Mouse (Mus musculus) embryonic facial prominence, embryonic 15.5 days (tissue): Measurements from ENCODE around the gene Capn8. TPM values are rescaled to one million over a fixed set of nuclear protein-coding genes. Genes with fewer than 3 reads are reported as not detected.

Source experiments
- ATAC-seq: fragments of 200-750 bp; cut with Nextera tagmentation; 2 replicates; pipeline ENCODE4 v1.8.0; 2017; ENCODE audit warnings: low read depth, moderate TSS enrichment; ENCODE audit not compliant: insufficient number of reproducible peaks, low FRiP score, low TSS enrichment
- H3K27ac ChIP-seq: fragments of 300-500 bp; sonication (generic); replicated peaks from 2 replicates; pipeline ENCODE4 v1.5.1; 2015; ENCODE audit warnings: mild to moderate bottlenecking, inconsistent platforms
- H3K27me3 ChIP-seq: fragments of 300-500 bp; sonication (generic); 2 replicates; pipeline ENCODE4 v1.6.1; 2015; ENCODE audit warnings: inconsistent platforms
- H3K36me3 ChIP-seq: fragments of 300-500 bp; sonication (generic); 2 replicates; pipeline ENCODE4 v1.6.1; 2015; ENCODE audit warnings: mild to moderate bottlenecking, inconsistent platforms
- H3K4me1 ChIP-seq: fragments of 300-500 bp; sonication (generic); 2 replicates; pipeline ENCODE4 v1.6.1; 2015; ENCODE audit warnings: inconsistent platforms
- H3K4me2 ChIP-seq: fragments of 300-500 bp; sonication (generic); replicated peaks from 2 replicates; pipeline ENCODE4 v1.6.1; 2015; ENCODE audit warnings: mild to moderate bottlenecking, inconsistent platforms
- H3K4me3 ChIP-seq: fragments of 300-500 bp; sonication (generic); replicated peaks from 2 replicates; pipeline ENCODE4 v1.5.1; 2015; ENCODE audit warnings: mild to moderate bottlenecking, inconsistent platforms
- H3K9ac ChIP-seq: fragments of 300-500 bp; sonication (generic); 2 replicates; pipeline ENCODE4 v1.6.1; 2015; ENCODE audit warnings: inconsistent platforms
- H3K9me3 ChIP-seq: fragments of 300-500 bp; sonication (generic); replicated peaks from 2 replicates; pipeline ENCODE4 v1.6.1; 2016; ENCODE audit warnings: inconsistent platforms
- WGBS: fragments of 180-500 bp; shearing (Covaris S2); methylation state at CpG from one replicate; pipeline ENCODE4 v1.1.7; 2015; 5-methylcytosine and 5-hydroxymethylcytosine counted together
- polyA plus RNA-seq: library from polyadenylated mRNA; unstranded; fragments of >200 nt; fragmentation: Nextera tagmentation; extraction: Ambion mirVana; gene quantifications from 2 replicates; pipeline ENCODE4 v1.2.1, GENCODE M21; 2015

The Capn8 gene
- polyA plus RNA-seq, 1 experiment from 2014 or later = 0.71 TPM

DNA sequence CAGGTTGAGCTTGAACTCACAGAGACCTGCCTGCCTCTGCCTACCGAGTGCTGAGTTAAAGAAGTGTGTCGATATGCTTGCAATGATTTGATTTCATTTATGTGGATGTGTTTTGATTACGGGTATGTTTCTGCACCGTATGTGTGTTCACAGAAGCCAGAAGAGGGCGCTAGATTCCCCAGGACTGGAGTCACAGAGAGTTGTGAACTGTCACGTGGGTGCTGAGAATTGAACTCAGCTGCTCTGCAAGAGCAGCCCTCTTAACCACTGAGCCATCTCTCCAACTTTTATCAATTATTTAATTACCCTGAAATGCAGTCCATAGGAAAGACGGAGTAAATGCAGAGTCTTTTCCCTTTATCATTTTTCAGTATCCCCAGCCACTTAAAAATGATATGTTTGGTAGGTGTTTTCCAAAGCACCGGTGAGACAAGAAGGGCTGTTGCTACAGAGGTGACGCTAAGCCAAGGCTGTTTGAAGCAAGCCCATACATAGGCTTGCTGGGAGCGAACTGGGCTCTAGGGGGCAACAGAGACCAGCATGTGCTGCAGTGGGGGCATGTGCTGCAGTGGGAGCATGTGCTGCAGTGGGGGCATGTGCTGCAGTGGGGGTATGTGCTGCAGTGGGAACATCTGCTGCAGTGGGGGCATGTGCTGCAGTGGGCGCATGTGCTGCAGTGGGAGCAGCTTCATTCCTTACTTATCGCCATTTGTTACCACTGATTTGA is 11.0 kb upstream of the Capn8 start:
- H3K9me3 ChIP-seq = no peaks in the 10 kb centered on the region
- no peak overlapping the region for H3K4me3 ChIP-seq
- H3K9ac ChIP-seq = no peak overlapping the region
- H3K4me2 ChIP-seq = no peak overlapping the region
- H3K4me1 ChIP-seq = no peaks in the 10 kb centered on the region
- H3K36me3 ChIP-seq = no peaks in the 10 kb centered on the region
- 0 out of 2 replicates have a peak, but pooled peaks have one; percentile 64 for ATAC-seq
- H3K27ac ChIP-seq = no peak overlapping the region
- H3K27me3 ChIP-seq = no peaks in the 10 kb centered on the region
- WGBS = 60% methylated on average over 12 of the region's 12 CpGs

DNA sequence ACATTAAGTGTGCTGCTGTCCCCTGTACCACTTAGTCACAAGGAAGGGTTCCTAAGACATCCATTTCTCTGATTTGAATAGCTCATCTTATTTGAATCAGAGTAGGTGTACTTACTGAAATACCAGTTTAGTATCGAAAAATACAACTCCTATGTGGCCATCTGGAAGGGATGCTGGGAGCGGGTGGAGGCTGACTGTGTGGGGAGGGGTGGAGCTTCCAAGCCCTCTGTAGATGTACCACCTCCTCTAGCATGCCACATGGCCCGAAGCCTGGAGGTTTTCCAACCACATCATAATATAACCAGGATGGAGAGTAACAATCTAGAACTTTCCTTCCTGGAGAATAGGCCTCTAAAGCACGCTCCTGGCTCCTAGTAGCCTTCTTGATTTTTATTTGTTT is 6.5 kb upstream of the Capn8 start:
- Histone ChIP-seq H3K4me2 (no peak overlapping the region), H3K4me1 (peaks cover 23% of the 10 kb centered on the region), H3K36me3 (no peaks in the 10 kb centered on the region), H3K4me3 (no peak overlapping the region), H3K27ac (no peak overlapping the region), H3K9me3 (no peaks in the 10 kb centered on the region), H3K27me3 (no peaks in the 10 kb centered on the region), H3K9ac (no peak overlapping the region)
- 47% methylated on average over 4 of the region's 4 CpGs for WGBS
- ATAC-seq = no peak

DNA sequence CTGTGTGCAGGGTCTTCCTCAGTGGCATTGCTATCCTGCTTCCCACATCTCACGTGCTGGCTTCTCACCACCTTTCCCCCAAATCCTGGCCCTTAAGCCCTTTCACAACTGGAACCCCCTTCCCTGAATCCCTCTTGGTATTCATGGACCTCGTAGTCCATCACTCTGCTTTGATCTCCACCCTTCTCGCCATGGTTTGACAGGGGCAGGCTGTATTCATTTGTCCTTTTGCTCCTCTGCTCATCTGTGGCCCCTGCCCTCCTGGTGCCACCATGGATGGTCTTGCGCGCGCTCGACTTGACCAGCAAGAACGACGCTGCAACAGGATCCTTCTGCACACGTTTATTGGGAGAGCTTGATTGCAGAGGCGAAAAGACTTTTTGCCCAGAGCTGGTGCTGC is 5.3 kb upstream of the Capn8 start:
- Histone ChIP-seq H3K27ac (no peak overlapping the region), H3K4me3 (no peak overlapping the region), H3K9ac (no peak overlapping the region), H3K36me3 (no peaks in the 10 kb centered on the region), H3K4me2 (no peak overlapping the region), H3K9me3 (no peaks in the 10 kb centered on the region), H3K4me1 (peaks cover 24% of the 10 kb centered on the region), H3K27me3 (no peaks in the 10 kb centered on the region)
- ATAC-seq = no peak
- WGBS = 90% methylated on average over 11 of the region's 11 CpGs

DNA sequence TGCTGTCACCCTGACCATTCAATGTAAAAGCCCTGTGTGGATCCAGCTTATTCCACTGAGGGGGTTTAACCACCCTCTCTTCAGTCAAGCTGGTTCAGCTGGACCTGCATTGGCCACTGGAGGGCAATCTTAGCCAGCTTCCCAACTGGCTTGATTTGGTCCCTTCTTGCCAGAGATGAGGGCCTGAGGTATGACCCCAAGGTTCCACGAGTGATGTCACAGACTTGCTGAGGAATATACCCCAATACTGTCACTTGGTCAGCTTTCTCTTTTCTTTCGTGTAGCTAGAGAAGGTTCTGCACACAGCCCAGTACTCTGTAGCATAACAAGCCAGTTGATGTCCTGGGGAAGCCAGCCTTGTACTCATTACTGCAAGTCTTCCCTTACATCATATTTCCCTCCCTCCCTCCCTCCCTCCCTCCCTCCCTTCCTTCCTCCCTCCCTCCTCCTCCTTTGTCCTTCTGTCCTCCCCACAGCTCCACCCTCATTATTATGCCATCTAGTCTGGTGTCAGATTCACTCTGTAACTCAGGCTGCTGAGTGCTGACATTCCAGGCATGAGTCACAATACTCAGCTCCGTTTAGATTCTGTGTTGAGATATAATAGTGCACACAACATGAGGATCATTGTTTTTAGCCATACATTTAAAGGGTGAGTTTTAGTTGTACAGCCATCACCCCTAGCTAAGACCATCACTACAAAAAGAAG is 4.3 kb upstream of the Capn8 start:
- Histone ChIP-seq H3K4me3 (no peak overlapping the region), H3K27ac (no peak overlapping the region), H3K9me3 (no peaks in the 10 kb centered on the region), H3K9ac (no peak overlapping the region), H3K36me3 (no peaks in the 10 kb centered on the region), H3K4me1 (peaks cover 24% of the 10 kb centered on the region), H3K4me2 (no peak overlapping the region), H3K27me3 (no peaks in the 10 kb centered on the region)
- ATAC-seq = peak; percentile 25; the same call in 1 of the 2 replicates
- WGBS = 14% methylated on average over 3 of the region's 3 CpGs

DNA sequence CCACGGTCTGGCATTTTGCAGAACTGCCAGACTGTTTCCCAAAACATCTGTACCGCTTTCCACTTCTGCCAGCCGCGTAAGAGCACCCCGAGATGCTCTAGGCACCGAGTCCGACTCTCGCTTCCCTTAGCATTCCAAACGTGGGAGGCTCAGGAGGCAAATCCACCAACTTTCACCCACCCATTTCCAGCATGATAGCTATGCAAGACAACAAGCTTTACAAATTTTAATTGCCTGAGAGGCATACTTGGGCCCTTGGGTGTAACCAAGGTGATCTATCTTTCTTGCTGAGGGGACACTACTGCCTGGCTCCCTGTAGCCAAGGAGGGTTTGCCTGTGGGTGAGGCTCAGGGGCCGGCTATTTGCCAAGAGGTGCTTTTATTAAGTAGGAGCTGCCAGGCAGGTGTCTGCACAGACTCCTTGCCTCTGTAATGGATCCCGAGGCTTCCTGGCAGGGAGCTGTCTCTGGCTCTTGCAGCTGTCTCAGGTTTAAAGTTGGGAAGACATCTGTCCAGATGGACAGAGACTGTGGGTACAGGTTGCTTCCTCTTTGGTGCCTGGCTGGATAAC is 2.8 kb upstream of the Capn8 start:
- 50% methylated on average over 11 of the region's 11 CpGs for WGBS
- ATAC-seq = no peak

DNA sequence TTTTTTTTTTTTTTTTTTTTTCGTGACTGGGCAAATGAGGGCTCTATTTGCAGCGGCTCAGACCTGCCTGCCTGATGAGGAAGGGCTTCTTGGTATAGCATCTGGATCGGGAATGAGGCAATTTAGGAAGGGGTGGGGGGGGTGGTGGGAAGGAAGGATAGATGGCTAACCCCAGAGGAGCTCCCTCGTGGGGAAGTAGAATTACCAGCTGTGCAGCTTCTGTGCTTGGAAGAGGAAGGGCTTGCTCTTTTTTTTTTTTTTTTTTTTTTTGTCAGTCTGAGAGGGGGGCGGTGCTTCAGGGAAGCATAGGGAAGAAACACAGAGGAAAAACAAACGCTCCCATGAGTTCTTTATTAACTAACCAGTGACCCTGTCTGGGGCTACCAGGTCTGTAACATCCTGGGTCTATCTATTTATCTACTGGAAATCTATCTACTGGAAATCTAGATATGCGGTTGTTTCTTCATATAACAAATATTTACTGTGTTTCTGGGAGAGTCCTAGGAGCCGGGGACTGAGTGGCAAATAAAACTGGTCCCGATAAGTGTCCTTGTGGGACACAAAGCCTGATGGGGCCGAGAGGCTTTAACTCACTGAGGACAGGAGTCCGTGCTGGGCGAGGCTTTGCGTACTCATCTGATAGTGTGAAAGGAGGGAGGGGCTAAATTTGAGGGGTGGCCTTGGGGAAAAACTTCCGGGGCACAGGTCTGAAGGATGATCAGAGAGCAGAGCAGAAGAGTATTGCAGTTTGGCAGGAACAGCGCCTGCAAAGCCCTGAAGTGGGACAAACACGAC is 2.0 kb upstream of the Capn8 start:
- peak overlapping the region; percentile 24 for H3K4me2 ChIP-seq
- no peaks in the 10 kb centered on the region for H3K36me3 ChIP-seq
- peaks cover 24% of the 10 kb centered on the region for H3K4me1 ChIP-seq
- H3K9me3 ChIP-seq = no peaks in the 10 kb centered on the region
- no peak overlapping the region for H3K27ac ChIP-seq
- WGBS = 33% methylated on average over 16 of the region's 16 CpGs
- H3K4me3 ChIP-seq = no peak overlapping the region
- no peak overlapping the region for H3K9ac ChIP-seq
- ATAC-seq = peak; percentile 59; the same call in 1 of the 2 replicates
- no peaks in the 10 kb centered on the region for H3K27me3 ChIP-seq

More for the DNA sequence above, 2.8 kb upstream of the Capn8 start:
- H3K4me2 ChIP-seq = peak overlapping the region; percentile 24
- no peak overlapping the region for H3K9ac ChIP-seq
- peaks cover 24% of the 10 kb centered on the region for H3K4me1 ChIP-seq
- H3K36me3 ChIP-seq = no peaks in the 10 kb centered on the region
- peak overlapping the region; percentile 17; the same call in 1 of the 2 replicates for H3K27ac ChIP-seq
- no peaks in the 10 kb centered on the region for H3K9me3 ChIP-seq
- H3K4me3 ChIP-seq = no peak overlapping the region
- no peaks in the 10 kb centered on the region for H3K27me3 ChIP-seq

DNA sequence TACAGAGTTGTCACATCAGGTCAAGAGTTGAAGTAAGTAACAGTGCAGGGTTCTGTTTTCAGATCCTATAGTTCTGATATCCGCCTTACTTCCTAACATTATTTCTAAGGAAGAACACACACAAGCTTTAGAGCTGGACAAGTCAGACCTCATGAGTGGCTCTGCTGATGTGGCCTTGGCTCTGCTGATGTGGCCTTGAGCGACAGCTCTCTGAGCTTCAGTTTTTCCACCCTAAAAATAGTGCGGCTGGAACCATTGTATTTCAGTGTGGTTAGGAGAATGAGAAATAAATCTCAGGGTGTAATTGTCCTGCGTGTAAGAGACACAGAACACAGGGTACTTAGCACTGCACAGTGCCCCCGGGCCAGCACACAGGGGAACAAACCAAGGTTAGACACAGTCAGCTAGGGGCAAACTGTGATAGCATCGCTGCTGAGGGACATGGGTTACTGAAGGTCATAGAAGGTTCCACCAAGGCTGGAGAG is 586 bp downstream of the Capn8 start:
- no peaks in the 10 kb centered on the region for H3K27me3 ChIP-seq
- WGBS = 84% methylated on average over 6 of the region's 6 CpGs
- no peaks in the 10 kb centered on the region for H3K36me3 ChIP-seq
- no peak overlapping the region for H3K27ac ChIP-seq
- no peaks in the 10 kb centered on the region for H3K9me3 ChIP-seq
- ATAC-seq = no peak
- no peak overlapping the region for H3K4me3 ChIP-seq
- no peak overlapping the region for H3K4me2 ChIP-seq
- peaks cover 24% of the 10 kb centered on the region for H3K4me1 ChIP-seq
- H3K9ac ChIP-seq = no peak overlapping the region

DNA sequence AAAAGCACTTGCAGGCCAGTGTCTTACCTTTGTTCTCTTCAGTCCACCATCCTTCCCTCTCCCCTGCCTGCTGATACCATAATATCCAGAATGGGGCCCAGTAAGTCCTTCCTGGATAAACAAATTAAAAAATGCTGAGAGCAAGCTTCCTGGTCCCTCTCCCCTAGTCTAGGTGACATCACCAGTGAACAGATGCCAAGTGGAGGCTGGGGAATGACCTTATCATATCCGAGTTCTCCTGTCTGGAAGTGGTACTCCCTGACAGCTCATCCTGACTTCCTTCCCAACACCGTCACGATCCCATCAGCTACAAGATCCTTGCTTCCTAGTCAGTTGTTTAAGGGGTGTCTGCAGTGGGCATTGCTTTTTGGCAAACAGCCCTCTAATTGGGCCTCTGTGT is 6.3 kb downstream of the Capn8 start:
- Histone ChIP-seq H3K4me3 (no peak overlapping the region), H3K27ac (no peak overlapping the region), H3K9me3 (no peaks in the 10 kb centered on the region), H3K36me3 (no peaks in the 10 kb centered on the region), H3K27me3 (no peaks in the 10 kb centered on the region), H3K4me2 (no peak overlapping the region), H3K4me1 (no peaks in the 10 kb centered on the region; the same call in none of the 2 replicates), H3K9ac (no peak overlapping the region)
- no peak for ATAC-seq
- 77% methylated on average over 3 of the region's 3 CpGs for WGBS

DNA sequence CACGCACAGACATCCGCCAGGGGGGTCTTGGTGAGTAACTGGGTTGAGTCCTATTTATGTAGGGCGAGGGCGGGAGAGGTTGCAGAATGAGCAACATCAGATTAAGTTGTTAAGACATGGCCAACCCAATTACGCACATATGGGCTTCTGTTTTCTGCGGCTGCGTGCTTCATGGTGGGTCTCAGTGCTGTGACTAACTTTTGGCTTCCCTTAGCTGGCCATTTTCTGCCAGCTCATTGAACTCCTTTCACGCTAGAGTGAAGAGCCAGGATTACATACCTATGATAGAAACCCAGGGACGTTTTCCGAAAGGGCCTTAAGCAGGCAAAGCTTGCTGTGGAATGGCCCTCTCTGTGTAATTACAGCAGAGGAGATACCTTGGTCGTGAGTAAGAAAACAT is 7.2 kb downstream of the Capn8 start:
- H3K9me3 ChIP-seq = no peaks in the 10 kb centered on the region
- H3K36me3 ChIP-seq = no peaks in the 10 kb centered on the region
- H3K27me3 ChIP-seq = no peaks in the 10 kb centered on the region
- H3K27ac ChIP-seq = no peak overlapping the region
- 57% methylated on average over 11 of the region's 11 CpGs for WGBS
- no peak overlapping the region for H3K4me3 ChIP-seq
- H3K4me1 ChIP-seq = no peaks in the 10 kb centered on the region; the same call in none of the 2 replicates
- H3K9ac ChIP-seq = no peak overlapping the region
- ATAC-seq = no peak
- H3K4me2 ChIP-seq = no peak overlapping the region

DNA sequence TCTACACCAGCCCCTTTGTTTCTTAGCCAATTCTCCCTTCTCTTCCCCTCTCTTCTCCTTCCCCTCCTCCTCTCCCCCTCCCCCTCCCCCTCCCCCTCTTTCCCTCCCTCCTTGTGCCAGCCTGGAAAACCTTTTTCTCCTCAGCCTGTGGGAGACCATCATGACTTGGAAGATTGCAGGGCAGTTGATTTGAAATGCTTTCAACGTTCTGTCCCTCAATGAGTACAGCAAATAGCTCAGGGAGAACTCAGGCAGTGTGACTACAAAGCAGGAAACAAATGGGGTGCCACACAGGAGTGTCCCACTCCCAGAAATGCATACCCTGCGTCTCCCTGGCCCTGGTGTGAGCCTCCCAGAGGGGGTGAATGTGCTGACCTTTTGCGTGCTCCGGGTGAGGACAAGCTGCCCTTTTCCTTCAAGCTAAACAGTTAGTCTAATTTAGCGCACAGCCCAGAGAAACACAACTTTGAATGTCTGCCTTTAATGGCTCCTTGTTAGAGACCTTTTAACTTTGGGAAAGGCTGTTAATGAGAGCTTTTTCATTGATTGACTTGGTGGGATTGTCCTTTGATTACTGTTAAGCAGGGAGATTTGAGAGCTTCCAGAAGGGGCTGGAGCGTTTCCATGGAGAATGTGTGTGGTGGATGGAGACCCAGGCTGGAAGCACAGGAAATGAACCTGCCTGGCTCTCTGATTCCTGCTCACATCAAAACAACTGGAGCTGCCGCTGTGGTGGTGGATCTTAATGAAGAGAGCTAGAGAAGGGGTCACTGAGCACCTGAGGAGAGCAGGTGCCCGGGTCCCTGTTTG is 9.3 kb downstream of the Capn8 start:
- no peaks in the 10 kb centered on the region for H3K36me3 ChIP-seq
- no peak for ATAC-seq
- H3K9me3 ChIP-seq = no peaks in the 10 kb centered on the region
- H3K4me3 ChIP-seq = no peak overlapping the region
- 19% methylated on average over 8 of the region's 8 CpGs for WGBS
- no peaks in the 10 kb centered on the region; the same call in none of the 2 replicates for H3K4me1 ChIP-seq
- H3K4me2 ChIP-seq = no peak overlapping the region
- H3K27ac ChIP-seq = no peak overlapping the region
- H3K27me3 ChIP-seq = no peaks in the 10 kb centered on the region
- H3K9ac ChIP-seq = no peak overlapping the region
